Mouse (Mus musculus) neural tube, embryonic 11.5 days (tissue): ENCODE data around the gene Cic. TPM values are rescaled to one million over a fixed set of nuclear protein-coding genes. Genes with fewer than 3 reads are reported as not detected.
A peak's percentile ranks its signal among the peaks of the same experiment; 100 is the strongest.

Experiments
- ATAC-seq: fragments of 200-750 bp; cut with Nextera tagmentation; 2 replicates; pipeline ENCODE4 v1.8.0; 2017; ENCODE audit warnings: moderate number of reproducible peaks, mild to moderate bottlenecking, moderate TSS enrichment, moderate library complexity; ENCODE audit not compliant: insufficient read depth, low FRiP score, low TSS enrichment
- DNase-seq: peaks from one replicate; pipeline ENCODE4 v3.0.0-alpha.2; 2015; ENCODE audit warnings: low spot score
- H3K27ac ChIP-seq: fragments of 300-500 bp; sonication (generic); 2 replicates; pipeline ENCODE4 v1.5.1; 2014; ENCODE audit warnings: low read depth, mild to moderate bottlenecking, low read length
- H3K27me3 ChIP-seq: fragments of 300-500 bp; sonication (generic); 2 replicates; pipeline ENCODE4 v1.6.1; 2014; ENCODE audit warnings: mild to moderate bottlenecking, low read length, mixed read lengths; ENCODE audit not compliant: control insufficient read depth, insufficient read depth
- H3K36me3 ChIP-seq: fragments of 300-500 bp; sonication (generic); 2 replicates; pipeline ENCODE4 v1.6.1; 2014; ENCODE audit warnings: mild to moderate bottlenecking, low read length, moderate library complexity, mixed read lengths; ENCODE audit not compliant: control insufficient read depth, insufficient read depth
- H3K4me1 ChIP-seq: fragments of 300-500 bp; sonication (generic); 2 replicates; pipeline ENCODE4 v1.6.1; 2014; ENCODE audit warnings: low read length, mixed read lengths; ENCODE audit not compliant: control insufficient read depth, insufficient read depth
- H3K4me2 ChIP-seq: fragments of 300-500 bp; sonication (generic); 2 replicates; pipeline ENCODE4 v1.6.1; 2014; ENCODE audit warnings: low read depth, mild to moderate bottlenecking, moderate library complexity
- H3K4me3 ChIP-seq: fragments of 300-500 bp; sonication (generic); 2 replicates; pipeline ENCODE4 v1.5.1; 2014; ENCODE audit warnings: low read depth, low read length
- H3K9ac ChIP-seq: fragments of 300-500 bp; sonication (generic); 2 replicates; pipeline ENCODE4 v1.6.1; 2014; ENCODE audit warnings: mild to moderate bottlenecking, low read length
- H3K9me3 ChIP-seq: fragments of 300-500 bp; sonication (generic); 2 replicates; pipeline ENCODE4 v1.6.1; 2016; ENCODE audit warnings: low read length; ENCODE audit not compliant: control insufficient read depth
- WGBS: fragments of 180-500 bp; shearing (Covaris S2); extraction: QIAGEN DNeasy Blood & Tissue Kit; methylation state at CpG from one replicate; pipeline ENCODE4 v1.1.7; 2014; 5-methylcytosine and 5-hydroxymethylcytosine counted together
- polyA plus RNA-seq: library from polyadenylated mRNA; unstranded; fragments of >200 nt; fragmentation: Nextera tagmentation; extraction: Ambion mirVana; gene quantifications from 2 replicates; pipeline ENCODE4 v1.2.1, GENCODE M21; 2014

Cic gene
- polyA plus RNA-seq, 1 experiment from 2014 or later: 30.4 TPM

- no peak for DNase-seq
- H3K27me3 ChIP-seq: no peaks in the 10 kb centered on the region
- WGBS: 92% methylated on average over 35 of the region's 35 CpGs
- H3K27ac ChIP-seq: no peak overlapping the region
- no peaks in the 10 kb centered on the region for H3K9me3 ChIP-seq
- no peak overlapping the region for H3K4me3 ChIP-seq
- ATAC-seq: no peak
- no peaks in the 10 kb centered on the region; the same call in 1 of the 2 replicates for H3K36me3 ChIP-seq
- H3K4me2 ChIP-seq: no peak overlapping the region
- H3K4me1 ChIP-seq: peaks cover 10% of the 10 kb centered on the region; the same call in 1 of the 2 replicates
- no peak overlapping the region for H3K9ac ChIP-seq
Measured at GRCm38 (mm10) chr7:25270652-25271633, 3.4 kb downstream of the Cic start.

GRCm38 (mm10) chr7:25271651-25272444 is 4.3 kb downstream of the Cic start:
- Histone ChIP-seq H3K4me2 (no peak overlapping the region), H3K36me3 (no peaks in the 10 kb centered on the region; the same call in 1 of the 2 replicates), H3K4me1 (peaks cover 11% of the 10 kb centered on the region; the same call in 1 of the 2 replicates), H3K27ac (no peak overlapping the region), H3K9ac (no peak overlapping the region), H3K27me3 (no peaks in the 10 kb centered on the region), H3K9me3 (no peaks in the 10 kb centered on the region), H3K4me3 (no peak overlapping the region)
- WGBS: 91% methylated on average over 30 of the region's 30 CpGs
- DNase-seq (no peak), ATAC-seq (no peak)

- no peak overlapping the region for H3K9ac ChIP-seq
- H3K9me3 ChIP-seq: no peaks in the 10 kb centered on the region
- H3K27me3 ChIP-seq: no peaks in the 10 kb centered on the region
- no peak overlapping the region for H3K4me3 ChIP-seq
- WGBS: 88% methylated on average over 36 of the region's 38 CpGs
- no peaks in the 10 kb centered on the region; the same call in 1 of the 2 replicates for H3K36me3 ChIP-seq
- H3K4me2 ChIP-seq: no peak overlapping the region
- no peak overlapping the region for H3K27ac ChIP-seq
- DNase-seq (no peak), ATAC-seq (no peak)
- peaks cover 13% of the 10 kb centered on the region; the same call in 1 of the 2 replicates for H3K4me1 ChIP-seq
Measured at GRCm38 (mm10) chr7:25272445-25273258, 5.1 kb downstream of the Cic start.

GRCm38 (mm10) chr7:25273259-25274241 is 6.0 kb downstream of the Cic start:
- Histone ChIP-seq H3K4me3 (no peak overlapping the region), H3K9ac (peak overlapping the region; percentile 14; the same call in 1 of the 2 replicates), H3K4me1 (peaks cover 16% of the 10 kb centered on the region; the same call in 1 of the 2 replicates), H3K4me2 (no peak overlapping the region), H3K27me3 (no peaks in the 10 kb centered on the region), H3K9me3 (no peaks in the 10 kb centered on the region), H3K36me3 (no peaks in the 10 kb centered on the region; the same call in 1 of the 2 replicates), H3K27ac (no peak overlapping the region)
- no peak for ATAC-seq
- WGBS: 90% methylated on average over 22 of the region's 22 CpGs
- DNase-seq: no peak

GRCm38 (mm10) chr7:25274571-25274970 is 7.1 kb downstream of the Cic start:
- H3K9me3 ChIP-seq: no peaks in the 10 kb centered on the region
- H3K27me3 ChIP-seq: no peaks in the 10 kb centered on the region
- DNase-seq (no peak), ATAC-seq (no peak)
- whole genome bisulfite sequencing: 60% methylated on average over 5 of the region's 5 CpGs
- H3K9ac ChIP-seq: no peak overlapping the region
- no peak overlapping the region for H3K4me3 ChIP-seq
- no peak overlapping the region for H3K27ac ChIP-seq
- no peaks in the 10 kb centered on the region; the same call in 1 of the 2 replicates for H3K36me3 ChIP-seq
- H3K4me1 ChIP-seq: peaks cover 13% of the 10 kb centered on the region
- no peak overlapping the region for H3K4me2 ChIP-seq

- Histone ChIP-seq H3K9ac (no peak overlapping the region), H3K36me3 (no peaks in the 10 kb centered on the region; the same call in 1 of the 2 replicates), H3K4me2 (no peak overlapping the region), H3K9me3 (no peaks in the 10 kb centered on the region), H3K27me3 (no peaks in the 10 kb centered on the region), H3K4me3 (no peak overlapping the region), H3K4me1 (peaks cover 17% of the 10 kb centered on the region), H3K27ac (no peak overlapping the region)
- WGBS: 84% methylated on average over 3 of the region's 3 CpGs
- no peak for ATAC-seq
- no peak for DNase-seq
Measured at GRCm38 (mm10) chr7:25274996-25275395, 7.5 kb downstream of the Cic start.

GRCm38 (mm10) chr7:25275555-25276298 is 8.2 kb downstream of the Cic start:
- Histone ChIP-seq H3K27me3 (no peaks in the 10 kb centered on the region), H3K4me2 (no peak overlapping the region), H3K4me1 (peaks cover 25% of the 10 kb centered on the region), H3K36me3 (no peaks in the 10 kb centered on the region; the same call in 1 of the 2 replicates), H3K4me3 (no peak overlapping the region), H3K9me3 (no peaks in the 10 kb centered on the region), H3K27ac (no peak overlapping the region), H3K9ac (peak overlapping the region; percentile 20; the same call in 1 of the 2 replicates)
- ATAC-seq: no peak
- no peak for DNase-seq
- 52% methylated on average over 9 of the region's 9 CpGs for WGBS
